Mouse (Mus musculus): ENCODE results near the gene Cope. TPM values are rescaled to one million over a fixed set of nuclear protein-coding genes. Genes with fewer than 3 reads are reported as not detected.

The Cope gene
- 263 and 350 TPM in 2 replicates for polyA plus RNA-seq (2012; rRNA removed)

GRCm38 (mm10) chr8:70302358-70302890 is at the start of gene Cope, which contains the start of gene Ddx49:
Gene Cope (plus strand): TSS chr8:70302518.
Gene Ddx49 (minus strand): TSS chr8:70302489.
- DNase-seq (ENCODE audit: low read depth), result peak; percentile 98
- TF ChIP-seq POLR2A (IDR thresholded peaks at IDR 0.05; ENCODE audit: borderline replicate concordance, extremely low read depth, insufficient read depth, insufficient read length, poor library complexity, severe bottlenecking) (no peak), CTCF (IDR thresholded peaks at IDR 0.05; ENCODE audit: borderline replicate concordance, extremely low read depth, insufficient read depth, insufficient read length) (no peak)

GRCm38 (mm10) chr8:70254628-70255027 is 47.7 kb upstream of the Cope start:
- no peak for TF ChIP-seq POLR2A (IDR thresholded peaks at IDR 0.05; ENCODE audit: borderline replicate concordance, extremely low read depth, insufficient read depth, insufficient read length, poor library complexity, severe bottlenecking)
- peak; percentile 16; the same call in 1 of the 2 replicates for TF ChIP-seq CTCF (IDR thresholded peaks at IDR 0.05; ENCODE audit: borderline replicate concordance, extremely low read depth, insufficient read depth, insufficient read length)
- no peak for DNase-seq (ENCODE audit: low read depth)

- DNase-seq (ENCODE audit: low read depth), result no peak
- TF ChIP-seq POLR2A (IDR thresholded peaks at IDR 0.05; ENCODE audit: borderline replicate concordance, extremely low read depth, insufficient read depth, insufficient read length, poor library complexity, severe bottlenecking), result no peak
- no peak for TF ChIP-seq CTCF (IDR thresholded peaks at IDR 0.05; ENCODE audit: borderline replicate concordance, extremely low read depth, insufficient read depth, insufficient read length)
These were observed 44.9 kb upstream of the Cope start for GRCm38 (mm10) chr8:70257456-70257855.

GRCm38 (mm10) chr8:70258600-70258999 is 43.7 kb upstream of the Cope start:
- DNase-seq (ENCODE audit: low read depth), result no peak
- TF ChIP-seq POLR2A (IDR thresholded peaks at IDR 0.05; ENCODE audit: borderline replicate concordance, extremely low read depth, insufficient read depth, insufficient read length, poor library complexity, severe bottlenecking) (no peak), CTCF (IDR thresholded peaks at IDR 0.05; ENCODE audit: borderline replicate concordance, extremely low read depth, insufficient read depth, insufficient read length) (no peak)

GRCm38 (mm10) chr8:70259043-70259442 is 43.3 kb upstream of the Cope start:
- DNase-seq (ENCODE audit: low read depth), result no peak

GRCm38 (mm10) chr8:70267674-70268073 is 34.6 kb upstream of the Cope start:
- DNase-seq (ENCODE audit: low read depth), result no peak
- TF ChIP-seq CTCF (IDR thresholded peaks at IDR 0.05; ENCODE audit: borderline replicate concordance, extremely low read depth, insufficient read depth, insufficient read length) (no peak), POLR2A (IDR thresholded peaks at IDR 0.05; ENCODE audit: borderline replicate concordance, extremely low read depth, insufficient read depth, insufficient read length, poor library complexity, severe bottlenecking) (no peak)

More at GRCm38 (mm10) chr8:70259043-70259442, 43.3 kb upstream of the Cope start:
- TF ChIP-seq POLR2A (IDR thresholded peaks at IDR 0.05; ENCODE audit: borderline replicate concordance, extremely low read depth, insufficient read depth, insufficient read length, poor library complexity, severe bottlenecking) (no peak), CTCF (IDR thresholded peaks at IDR 0.05; ENCODE audit: borderline replicate concordance, extremely low read depth, insufficient read depth, insufficient read length) (no peak)

GRCm38 (mm10) chr8:70268311-70268710 is 34.0 kb upstream of the Cope start:
- TF ChIP-seq CTCF (IDR thresholded peaks at IDR 0.05; ENCODE audit: borderline replicate concordance, extremely low read depth, insufficient read depth, insufficient read length) (no peak), POLR2A (IDR thresholded peaks at IDR 0.05; ENCODE audit: borderline replicate concordance, extremely low read depth, insufficient read depth, insufficient read length, poor library complexity, severe bottlenecking) (no peak)
- DNase-seq (ENCODE audit: low read depth), result no peak

GRCm38 (mm10) chr8:70268799-70269565 is 33.3 kb upstream of the Cope start:
- TF ChIP-seq POLR2A (IDR thresholded peaks at IDR 0.05; ENCODE audit: borderline replicate concordance, extremely low read depth, insufficient read depth, insufficient read length, poor library complexity, severe bottlenecking) (no peak), CTCF (IDR thresholded peaks at IDR 0.05; ENCODE audit: borderline replicate concordance, extremely low read depth, insufficient read depth, insufficient read length) (peak; percentile 59; the same call in 1 of the 2 replicates)
- DNase-seq (ENCODE audit: low read depth), result no peak

- TF ChIP-seq CTCF (IDR thresholded peaks at IDR 0.05; ENCODE audit: borderline replicate concordance, extremely low read depth, insufficient read depth, insufficient read length), result no peak
- no peak for TF ChIP-seq POLR2A (IDR thresholded peaks at IDR 0.05; ENCODE audit: borderline replicate concordance, extremely low read depth, insufficient read depth, insufficient read length, poor library complexity, severe bottlenecking)
- DNase-seq (ENCODE audit: low read depth), result no peak
These were observed 29.4 kb upstream of the Cope start for GRCm38 (mm10) chr8:70272949-70273348.

- TF ChIP-seq CTCF (IDR thresholded peaks at IDR 0.05; ENCODE audit: borderline replicate concordance, extremely low read depth, insufficient read depth, insufficient read length) (no peak), POLR2A (IDR thresholded peaks at IDR 0.05; ENCODE audit: borderline replicate concordance, extremely low read depth, insufficient read depth, insufficient read length, poor library complexity, severe bottlenecking) (no peak)
- no peak for DNase-seq (ENCODE audit: low read depth)
These were observed 28.0 kb upstream of the Cope start for GRCm38 (mm10) chr8:70274350-70274749.

- no peak for TF ChIP-seq CTCF (IDR thresholded peaks at IDR 0.05; ENCODE audit: borderline replicate concordance, extremely low read depth, insufficient read depth, insufficient read length)
- no peak for TF ChIP-seq POLR2A (IDR thresholded peaks at IDR 0.05; ENCODE audit: borderline replicate concordance, extremely low read depth, insufficient read depth, insufficient read length, poor library complexity, severe bottlenecking)
These were observed 25.8 kb upstream of the Cope start for GRCm38 (mm10) chr8:70276476-70276875.

More at GRCm38 (mm10) chr8:70276476-70276875, 25.8 kb upstream of the Cope start:
- DNase-seq (ENCODE audit: low read depth), result no peak

Measured in brain, embryonic 14.5 days (tissue).